Mouse (Mus musculus) intestine, embryonic 14.5 days (tissue): ENCODE measurements around the gene Abr. TPM values are rescaled to one million over a fixed set of nuclear protein-coding genes. Genes with fewer than 3 reads are reported as not detected.

Experiments used
- ATAC-seq: fragments of 200-750 bp; cut with Nextera tagmentation; replicated peaks from 2 replicates; pipeline ENCODE4 v1.8.0; 2017; ENCODE audit warnings: low read depth, moderate number of reproducible peaks, moderate TSS enrichment, moderate library complexity; ENCODE audit not compliant: low FRiP score, low TSS enrichment
- DNase-seq: peaks from one replicate; pipeline ENCODE4 v3.0.0-alpha.2; 2018; ENCODE audit warnings: low spot score
- H3K27ac ChIP-seq: fragments of 300-500 bp; sonication (generic); 2 replicates; pipeline ENCODE4 v1.5.1; 2014; ENCODE audit warnings: low read depth, mild to moderate bottlenecking, control low read depth
- H3K27me3 ChIP-seq: fragments of 300-500 bp; sonication (generic); replicated peaks from 2 replicates; pipeline ENCODE4 v1.6.1; 2014; ENCODE audit warnings: low read length, control low read depth; ENCODE audit not compliant: control insufficient read depth, insufficient read depth
- H3K36me3 ChIP-seq: fragments of 300-500 bp; sonication (generic); 2 replicates; pipeline ENCODE4 v1.6.1; 2014; ENCODE audit warnings: low read length, control low read depth; ENCODE audit not compliant: control insufficient read depth, insufficient read depth
- H3K4me1 ChIP-seq: fragments of 300-500 bp; sonication (generic); replicated peaks from 2 replicates; pipeline ENCODE4 v1.6.1; 2014; ENCODE audit warnings: low read length, control low read depth, mixed read lengths; ENCODE audit not compliant: control insufficient read depth, insufficient read depth
- H3K4me2 ChIP-seq: fragments of 300-500 bp; sonication (generic); 2 replicates; pipeline ENCODE4 v1.6.1; 2014; ENCODE audit warnings: low read length
- H3K4me3 ChIP-seq: fragments of 300-500 bp; sonication (generic); 2 replicates; pipeline ENCODE4 v1.5.1; 2014; ENCODE audit warnings: low read depth, low read length, control low read depth, mixed read lengths
- H3K9ac ChIP-seq: fragments of 300-500 bp; sonication (generic); 2 replicates; pipeline ENCODE4 v1.6.1; 2014; ENCODE audit warnings: mild to moderate bottlenecking, low read length
- H3K9me3 ChIP-seq: fragments of 300-500 bp; sonication (generic); 2 replicates; pipeline ENCODE4 v1.6.1; 2016; ENCODE audit warnings: low read length, control low read depth; ENCODE audit not compliant: control insufficient read depth
- WGBS: fragments of 180-500 bp; shearing (Covaris S2); extraction: QIAGEN DNeasy Blood & Tissue Kit; methylation state at CpG from one replicate; pipeline ENCODE4 v1.1.7; 2014; 5-methylcytosine and 5-hydroxymethylcytosine counted together
- polyA plus RNA-seq: library from polyadenylated mRNA; unstranded; fragments of >200 nt; fragmentation: Nextera tagmentation; extraction: Ambion mirVana; gene quantifications from 2 replicates; pipeline ENCODE4 v1.2.1, GENCODE M21; 2014

Gene Abr
- polyA plus RNA-seq, 1 experiment from 2014 or later = 44.3 TPM

- no peak for ATAC-seq
- H3K4me3 ChIP-seq = no peak overlapping the region
- WGBS = 71% methylated on average over 7 of the region's 7 CpGs
- H3K4me1 ChIP-seq = peaks cover 14% of the 10 kb centered on the region
- H3K9ac ChIP-seq = no peak overlapping the region
- no peaks in the 10 kb centered on the region for H3K36me3 ChIP-seq
- H3K9me3 ChIP-seq = no peaks in the 10 kb centered on the region
- DNase-seq = no peak
- no peak overlapping the region for H3K4me2 ChIP-seq
- no peak overlapping the region for H3K27ac ChIP-seq
- no peaks in the 10 kb centered on the region for H3K27me3 ChIP-seq
Measured at GRCm38 (mm10) chr11:76499564-76499963, 122.5 kb downstream of the Abr start.

DNA sequence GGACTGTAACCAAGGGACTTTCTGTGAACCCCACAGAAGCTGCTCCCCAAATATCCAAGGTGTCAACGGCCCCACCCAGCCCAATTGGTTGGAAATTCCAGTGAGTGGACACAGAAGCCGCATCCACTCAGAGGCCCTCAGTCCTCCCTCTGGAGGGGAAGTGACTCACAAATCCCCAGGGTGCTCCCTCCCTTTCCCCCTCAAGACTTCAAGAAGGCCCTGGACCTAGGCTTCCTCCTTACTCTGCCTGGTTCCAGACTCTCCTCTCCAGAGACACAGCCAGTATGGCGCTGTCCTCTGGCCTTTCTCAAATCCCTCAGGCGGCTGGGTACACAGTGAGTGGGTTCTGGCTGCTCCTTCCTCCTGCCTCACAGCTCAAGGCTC lies 124.4 kb downstream of the Abr start:
- Histone ChIP-seq H3K9ac (no peak overlapping the region), H3K9me3 (no peaks in the 10 kb centered on the region), H3K27me3 (no peaks in the 10 kb centered on the region), H3K36me3 (no peaks in the 10 kb centered on the region), H3K4me1 (peaks cover 25% of the 10 kb centered on the region), H3K4me2 (no peak overlapping the region), H3K27ac (no peak overlapping the region), H3K4me3 (no peak overlapping the region)
- no peak for ATAC-seq
- no peak for DNase-seq
- WGBS = 74% methylated on average over 4 of the region's 4 CpGs

DNA sequence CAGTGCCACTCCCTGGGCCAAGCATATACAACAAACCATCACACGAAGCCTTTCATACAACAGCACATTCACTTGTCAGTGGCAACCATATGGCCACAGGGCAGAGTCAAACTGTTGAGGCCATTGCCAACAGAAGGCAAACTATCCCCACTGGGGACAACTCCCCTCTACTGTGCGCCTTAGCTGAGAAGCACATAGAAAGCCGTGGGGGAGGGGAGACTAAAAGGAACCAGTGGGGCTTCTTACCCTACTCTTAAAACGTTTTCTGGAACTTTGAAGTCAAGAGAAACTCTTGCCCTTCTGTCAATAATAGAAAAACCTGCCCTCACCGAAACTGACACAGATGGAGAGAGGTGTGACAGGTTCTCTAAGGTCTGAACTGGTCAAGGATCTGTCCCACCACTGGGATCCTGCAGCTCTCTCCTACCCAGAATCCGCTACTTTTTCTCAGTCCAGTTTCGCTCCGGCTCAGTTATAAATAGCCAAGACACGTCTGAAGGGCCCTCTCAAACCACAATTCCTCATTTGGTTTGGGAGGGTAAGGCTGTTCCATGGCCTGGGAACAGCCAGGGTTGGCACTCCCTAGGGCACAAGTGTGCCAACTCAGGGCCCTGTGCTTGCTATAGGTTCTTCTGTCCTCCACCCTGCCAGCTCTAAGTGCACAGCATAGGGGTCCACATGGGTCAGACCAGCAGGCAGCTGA lies 124.9 kb downstream of the Abr start:
- Histone ChIP-seq H3K27ac (no peak overlapping the region), H3K4me1 (peaks cover 30% of the 10 kb centered on the region), H3K4me3 (no peak overlapping the region), H3K9me3 (no peaks in the 10 kb centered on the region), H3K4me2 (no peak overlapping the region), H3K36me3 (no peaks in the 10 kb centered on the region), H3K9ac (no peak overlapping the region), H3K27me3 (no peaks in the 10 kb centered on the region)
- ATAC-seq (no peak), DNase-seq (no peak)
- WGBS = 77% methylated on average over 9 of the region's 9 CpGs

GRCm38 (mm10) chr11:76496086-76496771 lies 125.9 kb downstream of the Abr start:
- Histone ChIP-seq H3K4me1 (peaks cover 40% of the 10 kb centered on the region), H3K27me3 (no peaks in the 10 kb centered on the region), H3K4me2 (peak overlapping the region; percentile 82; the same call in 1 of the 2 replicates), H3K9me3 (no peaks in the 10 kb centered on the region), H3K27ac (peak overlapping the region; percentile 97; the same call in 1 of the 2 replicates), H3K4me3 (no peak overlapping the region), H3K36me3 (no peaks in the 10 kb centered on the region), H3K9ac (no peak overlapping the region)
- whole genome bisulfite sequencing = 68% methylated on average over 6 of the region's 6 CpGs
- DNase-seq = no peak
- ATAC-seq = peak; percentile 49

- Histone ChIP-seq H3K27ac (peak overlapping the region; percentile 97), H3K27me3 (no peaks in the 10 kb centered on the region), H3K9ac (peak overlapping the region; percentile 86), H3K4me1 (peaks cover 47% of the 10 kb centered on the region), H3K36me3 (no peaks in the 10 kb centered on the region), H3K4me3 (peak overlapping the region; percentile 67), H3K4me2 (peak overlapping the region; percentile 82), H3K9me3 (no peaks in the 10 kb centered on the region)
- WGBS = 10% methylated on average over 19 of the region's 19 CpGs
- DNase-seq (peak; percentile 73), ATAC-seq (peak; percentile 26)
Measured at GRCm38 (mm10) chr11:76495127-76496028, 126.7 kb downstream of the Abr start.

DNA sequence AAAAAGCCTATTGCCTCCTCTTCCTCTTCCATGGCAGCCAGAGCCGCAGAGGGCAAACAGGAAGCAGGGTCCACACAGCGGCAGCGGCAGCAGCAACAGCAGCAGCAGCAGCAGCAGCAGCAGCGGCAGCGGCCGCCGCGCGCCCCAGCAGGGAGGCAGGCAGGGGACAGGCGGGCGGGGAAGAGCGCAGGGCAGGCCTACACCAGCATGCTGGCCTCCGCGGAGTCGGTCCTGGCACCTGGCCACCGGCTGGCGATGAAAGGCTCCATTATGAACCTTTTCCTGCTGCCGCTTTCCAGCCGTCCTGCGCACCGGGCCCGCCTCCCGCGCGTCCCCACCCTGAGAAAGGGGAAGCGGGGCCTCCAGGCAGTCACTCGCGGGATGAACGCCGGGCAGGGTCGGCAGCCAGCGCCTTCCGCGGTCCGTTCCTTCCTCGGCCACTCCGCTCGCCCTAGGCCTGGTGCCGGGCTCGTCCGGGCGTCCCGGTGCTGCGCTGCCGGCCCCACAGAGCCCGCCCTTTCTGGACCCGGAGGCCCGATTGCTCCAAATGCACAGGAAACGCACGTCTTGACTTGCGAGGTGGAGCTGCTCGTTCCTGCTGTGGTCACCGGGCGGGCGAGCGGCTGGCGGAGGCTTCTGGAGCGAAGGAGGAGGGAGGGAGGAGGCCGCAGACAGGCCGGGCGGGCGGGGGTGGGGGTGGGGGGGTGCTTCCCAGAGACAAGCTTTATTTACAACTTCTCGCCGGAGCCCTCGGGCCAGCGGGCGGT lies 127.6 kb downstream of the Abr start:
- Histone ChIP-seq H3K4me2 (peak overlapping the region; percentile 82), H3K4me3 (peak overlapping the region; percentile 67), H3K4me1 (peaks cover 54% of the 10 kb centered on the region), H3K9ac (peak overlapping the region; percentile 86), H3K9me3 (no peaks in the 10 kb centered on the region), H3K27me3 (no peaks in the 10 kb centered on the region), H3K36me3 (no peaks in the 10 kb centered on the region), H3K27ac (peak overlapping the region; percentile 97)
- ATAC-seq = peak; percentile 37
- WGBS = under 1% methylated on average over 65 of the region's 67 CpGs
- DNase-seq = peak; percentile 90

- H3K27ac ChIP-seq = peak overlapping the region; percentile 97
- peak overlapping the region; percentile 86 for H3K9ac ChIP-seq
- ATAC-seq = peak; percentile 10; the same call in 1 of the 2 replicates
- 3% methylated on average over 6 of the region's 6 CpGs for WGBS
- H3K4me3 ChIP-seq = peak overlapping the region; percentile 67
- peaks cover 56% of the 10 kb centered on the region for H3K4me1 ChIP-seq
- H3K27me3 ChIP-seq = no peaks in the 10 kb centered on the region
- H3K4me2 ChIP-seq = peak overlapping the region; percentile 82
- H3K36me3 ChIP-seq = no peaks in the 10 kb centered on the region
- peak; percentile 76 for DNase-seq
- H3K9me3 ChIP-seq = no peaks in the 10 kb centered on the region
Measured at GRCm38 (mm10) chr11:76493811-76494274, 128.3 kb downstream of the Abr start.

- H3K27me3 ChIP-seq = no peaks in the 10 kb centered on the region
- no peaks in the 10 kb centered on the region for H3K36me3 ChIP-seq
- H3K9ac ChIP-seq = no peak overlapping the region
- ATAC-seq (no peak), DNase-seq (no peak)
- H3K4me2 ChIP-seq = peak overlapping the region; percentile 82
- no peak overlapping the region for H3K27ac ChIP-seq
- H3K4me1 ChIP-seq = peaks cover 56% of the 10 kb centered on the region
- H3K4me3 ChIP-seq = peak overlapping the region; percentile 67
- H3K9me3 ChIP-seq = no peaks in the 10 kb centered on the region
- 48% methylated on average over 4 of the region's 4 CpGs for WGBS
Measured at GRCm38 (mm10) chr11:76493167-76493566, 128.9 kb downstream of the Abr start.
